Mouse (Mus musculus): ENCODE results near the gene Lias. TPM values are rescaled to one million over a fixed set of nuclear protein-coding genes. Genes with fewer than 3 reads are reported as not detected.

The Lias gene
- 61.1 and 64.1 TPM in 2 replicates for polyA plus RNA-seq (2016; fragmentation: Nextera tagmentation; extraction: Ambion mirVana)

- peak; percentile 97 for ATAC-seq (ENCODE audit: low FRiP score, low read depth)
- H3K27ac ChIP-seq (replicated peaks), result peak within 1 kb of the TSS; percentile 89
- peaks cover 28% of the 10 kb centered on the region for H3K4me1 ChIP-seq
- no peaks in the 10 kb centered on the region for H3K9me3 ChIP-seq
- peaks cover 42% of the 10 kb centered on the region for H3K36me3 ChIP-seq
- peak within 1 kb of the TSS; percentile 98 for H3K4me3 ChIP-seq
- H3K4me2 ChIP-seq (replicated peaks), result peak within 1 kb of the TSS; percentile 89
- no peaks in the 10 kb centered on the region for H3K27me3 ChIP-seq
- H3K9ac ChIP-seq (replicated peaks), result peak within 1 kb of the TSS; percentile 98
- under 1% methylated on average over 83 of the region's 83 CpGs for WGBS
These were observed at the start of gene Lias, which contains the start of gene Rpl9 for GRCm38 (mm10) chr5:65390648-65391644. TSS of gene Lias (plus strand) at chr5:65391497. TSS of gene Rpl9 (minus strand) at chr5:65391444.

GRCm38 (mm10) chr5:65348168-65348567 lies 43.1 kb upstream of the Lias start, which contains the start of gene Klb:
TSS of gene Klb (plus strand) at chr5:65348314.
- WGBS, result 54% methylated on average over 15 of the region's 15 CpGs
- Histone ChIP-seq H3K27ac (replicated peaks) (no peak within 1 kb of the TSS), H3K4me3 (no peak within 1 kb of the TSS), H3K9me3 (no peaks in the 10 kb centered on the region), H3K4me2 (replicated peaks) (peak within 1 kb of the TSS; percentile 35), H3K36me3 (no peaks in the 10 kb centered on the region), H3K9ac (replicated peaks) (no peak within 1 kb of the TSS), H3K27me3 (no peaks in the 10 kb centered on the region), H3K4me1 (no peaks in the 10 kb centered on the region)
- no peak for ATAC-seq (ENCODE audit: low FRiP score, low read depth)

GRCm38 (mm10) chr5:65350508-65350907 lies 40.8 kb upstream of the Lias start:
- ATAC-seq (ENCODE audit: low FRiP score, low read depth), result no peak
- Histone ChIP-seq H3K36me3 (no peaks in the 10 kb centered on the region), H3K27ac (replicated peaks) (no peak overlapping the region), H3K4me2 (replicated peaks) (no peak overlapping the region), H3K4me3 (no peak overlapping the region), H3K9ac (replicated peaks) (no peak overlapping the region), H3K4me1 (no peaks in the 10 kb centered on the region), H3K9me3 (no peaks in the 10 kb centered on the region), H3K27me3 (no peaks in the 10 kb centered on the region)
- 74% methylated on average over 10 of the region's 10 CpGs for WGBS

- Histone ChIP-seq H3K4me3 (no peak overlapping the region), H3K4me1 (no peaks in the 10 kb centered on the region), H3K9me3 (no peaks in the 10 kb centered on the region), H3K27ac (replicated peaks) (no peak overlapping the region), H3K36me3 (no peaks in the 10 kb centered on the region), H3K9ac (replicated peaks) (no peak overlapping the region), H3K4me2 (replicated peaks) (no peak overlapping the region), H3K27me3 (no peaks in the 10 kb centered on the region)
- 87% methylated on average over 3 of the region's 3 CpGs for WGBS
- no peak for ATAC-seq (ENCODE audit: low FRiP score, low read depth)
These were observed 37.2 kb upstream of the Lias start for GRCm38 (mm10) chr5:65354097-65354496.

- no peak overlapping the region for H3K4me3 ChIP-seq
- H3K27me3 ChIP-seq, result no peaks in the 10 kb centered on the region
- no peak overlapping the region for H3K27ac ChIP-seq (replicated peaks)
- no peak overlapping the region for H3K9ac ChIP-seq (replicated peaks)
- no peaks in the 10 kb centered on the region for H3K4me1 ChIP-seq
- ATAC-seq (ENCODE audit: low FRiP score, low read depth), result no peak
- H3K4me2 ChIP-seq (replicated peaks), result no peak overlapping the region
- 76% methylated on average over 5 of the region's 5 CpGs for WGBS
- no peaks in the 10 kb centered on the region for H3K9me3 ChIP-seq
- no peaks in the 10 kb centered on the region for H3K36me3 ChIP-seq
These were observed 36.3 kb upstream of the Lias start for GRCm38 (mm10) chr5:65354985-65355384.

- Histone ChIP-seq H3K36me3 (no peaks in the 10 kb centered on the region), H3K4me2 (replicated peaks) (no peak overlapping the region), H3K9ac (replicated peaks) (no peak overlapping the region), H3K27ac (replicated peaks) (no peak overlapping the region), H3K4me1 (no peaks in the 10 kb centered on the region), H3K4me3 (no peak overlapping the region), H3K9me3 (no peaks in the 10 kb centered on the region), H3K27me3 (no peaks in the 10 kb centered on the region)
- no peak for ATAC-seq (ENCODE audit: low FRiP score, low read depth)
- WGBS, result 81% methylated on average over 6 of the region's 6 CpGs
These were observed 34.4 kb upstream of the Lias start for GRCm38 (mm10) chr5:65356851-65357250.

GRCm38 (mm10) chr5:65357771-65358170 lies 33.5 kb upstream of the Lias start:
- Histone ChIP-seq H3K4me3 (no peak overlapping the region), H3K4me1 (no peaks in the 10 kb centered on the region), H3K9me3 (no peaks in the 10 kb centered on the region), H3K36me3 (no peaks in the 10 kb centered on the region), H3K9ac (replicated peaks) (no peak overlapping the region), H3K27me3 (no peaks in the 10 kb centered on the region), H3K4me2 (replicated peaks) (no peak overlapping the region), H3K27ac (replicated peaks) (no peak overlapping the region)
- no peak for ATAC-seq (ENCODE audit: low FRiP score, low read depth)
- 88% methylated on average over 3 of the region's 3 CpGs for WGBS

- ATAC-seq (ENCODE audit: low FRiP score, low read depth), result no peak
- WGBS, result 90% methylated on average over 11 of the region's 11 CpGs
These were observed 23.5 kb upstream of the Lias start for GRCm38 (mm10) chr5:65367837-65368236.

GRCm38 (mm10) chr5:65371551-65371950 lies 19.7 kb upstream of the Lias start:
- Histone ChIP-seq H3K4me3 (no peak overlapping the region), H3K4me2 (replicated peaks) (no peak overlapping the region), H3K9ac (replicated peaks) (no peak overlapping the region), H3K27me3 (no peaks in the 10 kb centered on the region), H3K9me3 (no peaks in the 10 kb centered on the region), H3K27ac (replicated peaks) (no peak overlapping the region), H3K4me1 (no peaks in the 10 kb centered on the region), H3K36me3 (no peaks in the 10 kb centered on the region)
- 94% methylated on average over 7 of the region's 7 CpGs for WGBS
- no peak for ATAC-seq (ENCODE audit: low FRiP score, low read depth)

More at GRCm38 (mm10) chr5:65367837-65368236, 23.5 kb upstream of the Lias start:
- Histone ChIP-seq H3K4me2 (replicated peaks) (no peak overlapping the region), H3K27ac (replicated peaks) (no peak overlapping the region), H3K9ac (replicated peaks) (no peak overlapping the region), H3K4me1 (no peaks in the 10 kb centered on the region), H3K27me3 (no peaks in the 10 kb centered on the region), H3K4me3 (no peak overlapping the region), H3K9me3 (no peaks in the 10 kb centered on the region), H3K36me3 (no peaks in the 10 kb centered on the region)

- H3K36me3 ChIP-seq, result no peaks in the 10 kb centered on the region
- ATAC-seq (ENCODE audit: low FRiP score, low read depth), result no peak
- no peak overlapping the region for H3K9ac ChIP-seq (replicated peaks)
- H3K27me3 ChIP-seq, result no peaks in the 10 kb centered on the region
- H3K9me3 ChIP-seq, result no peaks in the 10 kb centered on the region
- no peak overlapping the region for H3K27ac ChIP-seq (replicated peaks)
- H3K4me2 ChIP-seq (replicated peaks), result no peak overlapping the region
- H3K4me3 ChIP-seq, result no peak overlapping the region
- no peaks in the 10 kb centered on the region for H3K4me1 ChIP-seq
- WGBS, result 86% methylated on average over 7 of the region's 7 CpGs
These were observed 16.6 kb upstream of the Lias start for GRCm38 (mm10) chr5:65374746-65375145.

- no peak for ATAC-seq (ENCODE audit: low FRiP score, low read depth)
- 67% methylated on average over 2 of the region's 2 CpGs for WGBS
These were observed 5.6 kb upstream of the Lias start for GRCm38 (mm10) chr5:65385704-65386103.

More at GRCm38 (mm10) chr5:65385704-65386103, 5.6 kb upstream of the Lias start:
- Histone ChIP-seq H3K27me3 (no peaks in the 10 kb centered on the region), H3K4me3 (no peak overlapping the region), H3K9ac (replicated peaks) (no peak overlapping the region), H3K9me3 (no peaks in the 10 kb centered on the region), H3K4me1 (peaks cover 21% of the 10 kb centered on the region), H3K27ac (replicated peaks) (no peak overlapping the region), H3K36me3 (peaks cover 35% of the 10 kb centered on the region), H3K4me2 (replicated peaks) (no peak overlapping the region)

Data from midbrain, embryonic 12.5 days (tissue).